Mouse (Mus musculus) forebrain, embryonic 13.5 days (tissue): Measurements from ENCODE around the gene Rab1a. TPM values are rescaled to one million over a fixed set of nuclear protein-coding genes. Genes with fewer than 3 reads are reported as not detected.
A peak's percentile ranks its signal among the peaks of the same experiment; 100 is the strongest.
"Not testable (repeated sequence)": the region's sequence is repeated elsewhere in the genome, so short reads cannot be mapped to it uniquely, and the experiment has no call there.

Source experiments
- ATAC-seq: fragments of 200-750 bp; cut with Nextera tagmentation; 2 replicates; pipeline ENCODE4 v1.8.0; 2017
- H3K27ac ChIP-seq: fragments of 300-500 bp; sonication (generic); 2 replicates; pipeline ENCODE4 v1.5.1; 2015; ENCODE audit warnings: inconsistent platforms, mild to moderate bottlenecking, moderate library complexity
- H3K27me3 ChIP-seq: fragments of 300-500 bp; sonication (generic); 2 replicates; pipeline ENCODE4 v1.6.1; 2015; ENCODE audit warnings: mild to moderate bottlenecking, inconsistent platforms
- H3K36me3 ChIP-seq: fragments of 300-500 bp; sonication (generic); 2 replicates; pipeline ENCODE4 v1.6.1; 2015; ENCODE audit warnings: mild to moderate bottlenecking, inconsistent platforms; ENCODE audit not compliant: poor library complexity, severe bottlenecking
- H3K4me1 ChIP-seq: fragments of 300-500 bp; sonication (generic); 2 replicates; pipeline ENCODE4 v1.6.1; 2015; ENCODE audit warnings: inconsistent platforms
- H3K4me2 ChIP-seq: fragments of 300-500 bp; sonication (generic); 2 replicates; pipeline ENCODE4 v1.6.1; 2015; ENCODE audit warnings: inconsistent platforms, mild to moderate bottlenecking, moderate library complexity
- H3K4me3 ChIP-seq: fragments of 300-500 bp; sonication (generic); 2 replicates; pipeline ENCODE4 v1.5.1; 2015; ENCODE audit warnings: mild to moderate bottlenecking, inconsistent platforms
- H3K9ac ChIP-seq: fragments of 300-500 bp; sonication (generic); 2 replicates; pipeline ENCODE4 v1.6.1; 2015; ENCODE audit warnings: mild to moderate bottlenecking, inconsistent platforms
- H3K9me3 ChIP-seq: fragments of 300-500 bp; sonication (generic); replicated peaks from 2 replicates; pipeline ENCODE4 v1.6.1; 2016; ENCODE audit warnings: inconsistent platforms
- WGBS: fragments of 180-500 bp; shearing (Covaris S2); methylation state at CpG from one replicate; pipeline ENCODE4 v1.1.7; 2015; 5-methylcytosine and 5-hydroxymethylcytosine counted together
- polyA plus RNA-seq: library from polyadenylated mRNA; unstranded; fragments of >200 nt; fragmentation: Nextera tagmentation; extraction: Ambion mirVana; gene quantifications from 2 replicates; pipeline ENCODE4 v1.2.1, GENCODE M21; 2015

Gene Rab1a
- polyA plus RNA-seq, 1 experiment from 2014 or later: 300 TPM

- Histone ChIP-seq H3K9ac (peak overlapping the region; percentile 98), H3K27ac (no peak overlapping the region), H3K4me2 (peak overlapping the region; percentile 65), H3K4me3 (peak overlapping the region; percentile 100), H3K4me1 (peaks cover 50% of the 10 kb centered on the region), H3K27me3 (no peaks in the 10 kb centered on the region), H3K9me3 (no peaks in the 10 kb centered on the region), H3K36me3 (peaks cover 4% of the 10 kb centered on the region; the same call in 1 of the 2 replicates)
- WGBS: 57% methylated on average over 7 of the region's 7 CpGs
- no peak for ATAC-seq
These were observed 1.2 kb downstream of the Rab1a start for GRCm38 (mm10) chr11:20202299-20203011.

DNA sequence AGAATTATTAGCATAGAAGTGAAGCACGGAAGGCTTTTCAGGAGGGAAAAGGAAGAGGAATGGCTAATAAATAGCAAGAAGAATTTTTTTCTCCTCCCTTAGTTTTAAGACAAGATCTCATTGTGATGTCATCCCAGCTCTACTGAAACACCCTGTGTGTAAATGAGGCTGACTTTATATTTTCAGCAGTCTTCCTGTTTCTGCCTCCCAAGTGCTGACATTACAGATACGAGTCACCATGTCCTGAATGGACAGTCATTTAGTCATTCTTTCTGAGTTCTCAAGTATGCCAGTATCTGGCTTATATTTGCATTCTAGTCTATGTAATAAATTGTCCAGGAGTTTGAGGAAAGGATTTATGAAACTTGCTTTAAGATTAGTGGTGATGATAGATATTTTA, 3.1 kb downstream of the Rab1a start:
- peaks cover 4% of the 10 kb centered on the region; the same call in 1 of the 2 replicates for H3K36me3 ChIP-seq
- H3K9me3 ChIP-seq: no peaks in the 10 kb centered on the region
- H3K4me3 ChIP-seq: no peak overlapping the region
- H3K4me2 ChIP-seq: peak overlapping the region; percentile 31
- no peak for ATAC-seq
- peaks cover 50% of the 10 kb centered on the region for H3K4me1 ChIP-seq
- H3K27me3 ChIP-seq: no peaks in the 10 kb centered on the region
- 80% methylated on average over 2 of the region's 2 CpGs for WGBS
- no peak overlapping the region for H3K27ac ChIP-seq
- no peak overlapping the region for H3K9ac ChIP-seq

GRCm38 (mm10) chr11:20204870-20205446, 3.7 kb downstream of the Rab1a start:
- no peaks in the 10 kb centered on the region for H3K9me3 ChIP-seq
- H3K9ac ChIP-seq: no peak overlapping the region
- no peaks in the 10 kb centered on the region for H3K27me3 ChIP-seq
- H3K4me2 ChIP-seq: no peak overlapping the region
- WGBS: 90% methylated on average over 9 of the region's 9 CpGs
- no peak overlapping the region for H3K27ac ChIP-seq
- peaks cover 50% of the 10 kb centered on the region for H3K4me1 ChIP-seq
- no peak overlapping the region for H3K4me3 ChIP-seq
- ATAC-seq: no peak
- peaks cover 4% of the 10 kb centered on the region; the same call in 1 of the 2 replicates for H3K36me3 ChIP-seq

GRCm38 (mm10) chr11:20205538-20205937, 4.3 kb downstream of the Rab1a start:
- ATAC-seq: no peak
- Histone ChIP-seq H3K4me2 (no peak overlapping the region), H3K9ac (no peak overlapping the region), H3K27me3 (no peaks in the 10 kb centered on the region), H3K27ac (no peak overlapping the region), H3K36me3 (peaks cover 4% of the 10 kb centered on the region; the same call in 1 of the 2 replicates), H3K9me3 (no peaks in the 10 kb centered on the region), H3K4me3 (no peak overlapping the region), H3K4me1 (peaks cover 48% of the 10 kb centered on the region)
- WGBS: 93% methylated on average over 4 of the region's 4 CpGs

DNA sequence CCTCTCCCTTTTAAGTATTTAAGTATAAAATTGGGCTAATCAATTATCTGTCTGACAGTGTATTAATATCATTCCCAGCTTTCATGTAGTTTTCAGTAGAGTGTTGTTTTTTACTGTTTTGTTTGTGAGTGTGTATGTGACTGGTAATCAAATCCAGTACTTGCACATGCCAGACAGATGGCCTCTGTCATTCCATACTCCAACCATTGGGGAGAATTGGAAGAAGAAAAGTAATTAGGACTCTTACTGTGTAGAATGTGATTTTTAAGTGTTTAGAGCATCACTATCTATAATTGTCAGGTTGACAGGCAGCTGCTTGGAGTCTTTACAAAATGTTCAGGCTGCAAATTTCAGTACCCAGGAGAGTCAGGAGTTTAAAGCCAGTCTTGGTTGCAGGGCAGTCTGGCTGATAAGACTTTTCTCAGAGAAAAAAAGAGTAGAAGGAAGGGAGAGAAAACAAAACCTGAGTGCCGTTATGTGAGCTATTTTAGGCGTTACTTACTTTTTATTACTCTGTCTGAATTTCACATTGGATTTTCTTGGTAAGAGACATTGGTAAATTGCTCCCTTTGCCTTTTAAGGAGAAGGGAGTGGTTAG, 5.5 kb downstream of the Rab1a start:
- Histone ChIP-seq H3K27me3 (no peaks in the 10 kb centered on the region), H3K9me3 (no peaks in the 10 kb centered on the region), H3K4me2 (no peak overlapping the region), H3K9ac (no peak overlapping the region), H3K27ac (no peak overlapping the region), H3K36me3 (peaks cover 4% of the 10 kb centered on the region; the same call in 1 of the 2 replicates), H3K4me1 (peaks cover 50% of the 10 kb centered on the region), H3K4me3 (no peak overlapping the region)
- peak; percentile 42 for ATAC-seq
- WGBS: 80% methylated on average over 2 of the region's 2 CpGs

DNA sequence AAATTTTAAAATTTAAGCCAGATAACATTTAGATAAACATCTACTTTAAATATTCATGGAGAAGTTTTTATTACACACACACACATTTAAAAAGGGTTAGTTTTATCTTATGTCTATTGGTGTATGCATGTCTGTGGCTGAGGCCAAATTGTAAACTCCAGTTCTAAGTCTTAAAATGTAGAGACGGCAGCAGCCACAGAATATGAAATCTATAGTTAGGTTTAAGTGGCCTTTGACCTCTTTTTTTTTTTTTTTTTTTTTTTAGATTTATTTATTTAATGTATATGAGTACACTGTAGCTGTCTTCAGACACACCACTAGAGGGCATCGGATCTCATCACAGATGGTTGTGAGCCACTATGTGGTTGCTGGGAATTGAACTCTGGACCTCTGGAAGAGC, 6.4 kb downstream of the Rab1a start:
- Histone ChIP-seq H3K9ac (no peak overlapping the region), H3K4me3 (no peak overlapping the region), H3K36me3 (peaks cover 4% of the 10 kb centered on the region; the same call in 1 of the 2 replicates), H3K4me1 (peaks cover 46% of the 10 kb centered on the region), H3K4me2 (no peak overlapping the region), H3K9me3 (no peaks in the 10 kb centered on the region), H3K27me3 (no peaks in the 10 kb centered on the region), H3K27ac (no peak overlapping the region)
- ATAC-seq: no peak
- 78% methylated on average over 2 of the region's 2 CpGs for WGBS

GRCm38 (mm10) chr11:20211838-20212237, 10.6 kb downstream of the Rab1a start:
- WGBS: 89% methylated on average over 2 of the region's 2 CpGs
- no peaks in the 10 kb centered on the region for H3K9me3 ChIP-seq
- ATAC-seq: no peak
- H3K27ac ChIP-seq: no peak overlapping the region
- H3K4me3 ChIP-seq: no peak overlapping the region
- no peak overlapping the region for H3K9ac ChIP-seq
- H3K27me3 ChIP-seq: no peaks in the 10 kb centered on the region
- peaks cover 12% of the 10 kb centered on the region for H3K36me3 ChIP-seq
- H3K4me2 ChIP-seq: no peak overlapping the region
- peaks cover 11% of the 10 kb centered on the region for H3K4me1 ChIP-seq

DNA sequence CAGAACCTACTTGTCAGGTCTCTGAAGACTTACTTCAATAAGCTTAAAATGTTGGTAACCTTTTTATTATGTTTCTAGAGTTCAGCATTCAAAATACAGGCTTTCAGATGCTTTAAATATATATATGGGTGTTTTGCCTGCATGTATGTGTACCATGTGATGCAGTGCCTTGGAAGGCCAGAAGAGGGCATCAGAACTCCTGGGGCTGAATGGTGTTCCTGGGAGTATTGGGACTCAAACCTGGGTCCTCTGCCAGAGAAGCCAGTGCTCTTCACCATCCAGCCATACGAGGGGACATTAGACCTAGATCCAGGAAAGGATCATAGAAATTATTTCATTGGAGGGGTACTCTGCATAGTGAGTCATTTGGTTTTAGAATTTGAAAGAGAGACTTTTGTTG, 13.5 kb downstream of the Rab1a start:
- H3K4me2 ChIP-seq: no peak overlapping the region
- H3K36me3 ChIP-seq: peaks cover 38% of the 10 kb centered on the region
- no peaks in the 10 kb centered on the region for H3K9me3 ChIP-seq
- ATAC-seq: no peak
- no peak overlapping the region for H3K4me3 ChIP-seq
- no peaks in the 10 kb centered on the region for H3K27me3 ChIP-seq
- WGBS: 95% methylated on average over 1 of the region's 1 CpGs
- no peak overlapping the region for H3K9ac ChIP-seq
- no peak overlapping the region for H3K27ac ChIP-seq
- H3K4me1 ChIP-seq: 0 out of 2 replicates have a peak, but pooled peaks cover 6% of the 10 kb centered on the region

- 0 out of 2 replicates have a peak, but pooled peaks cover 3% of the 10 kb centered on the region for H3K4me1 ChIP-seq
- no peak overlapping the region for H3K4me2 ChIP-seq
- no peak overlapping the region for H3K4me3 ChIP-seq
- ATAC-seq: no peak
- no peaks in the 10 kb centered on the region for H3K9me3 ChIP-seq
- 87% methylated on average over 4 of the region's 4 CpGs for WGBS
- H3K27me3 ChIP-seq: no peaks in the 10 kb centered on the region
- H3K36me3 ChIP-seq: peaks cover 51% of the 10 kb centered on the region
- H3K9ac ChIP-seq: no peak overlapping the region
- no peak overlapping the region for H3K27ac ChIP-seq
These were observed 15.2 kb downstream of the Rab1a start for GRCm38 (mm10) chr11:20216415-20216814.

GRCm38 (mm10) chr11:20217227-20217626, 16.0 kb downstream of the Rab1a start:
- ATAC-seq: no peak
- Histone ChIP-seq H3K4me3 (no peak overlapping the region), H3K27me3 (no peaks in the 10 kb centered on the region), H3K9me3 (no peaks in the 10 kb centered on the region), H3K27ac (no peak overlapping the region), H3K36me3 (peaks cover 55% of the 10 kb centered on the region), H3K4me1 (0 out of 2 replicates have a peak, but pooled peaks cover 3% of the 10 kb centered on the region), H3K9ac (no peak overlapping the region), H3K4me2 (no peak overlapping the region)
- WGBS: 96% methylated on average over 1 of the region's 1 CpGs

- not testable (repeated sequence) for H3K27ac ChIP-seq, H3K4me2 ChIP-seq, H3K9ac ChIP-seq, H3K4me3 ChIP-seq, ATAC-seq, H3K4me1 ChIP-seq, H3K27me3 ChIP-seq, H3K9me3 ChIP-seq
- H3K36me3 ChIP-seq: peaks cover 80% of the 10 kb centered on the region
- WGBS: 100% methylated on average over 1 of the region's 1 CpGs
These were observed 20.4 kb downstream of the Rab1a start for GRCm38 (mm10) chr11:20221671-20222070.

- Histone ChIP-seq H3K27ac (no peak overlapping the region), H3K9me3 (no peaks in the 10 kb centered on the region), H3K4me2 (no peak overlapping the region), H3K4me1 (no peaks in the 10 kb centered on the region), H3K27me3 (no peaks in the 10 kb centered on the region), H3K4me3 (no peak overlapping the region), H3K9ac (no peak overlapping the region), H3K36me3 (peaks cover 82% of the 10 kb centered on the region)
- ATAC-seq: no peak
- 77% methylated on average over 6 of the region's 6 CpGs for WGBS
These were observed 23.0 kb downstream of the Rab1a start for GRCm38 (mm10) chr11:20224196-20224595.
